Mouse (Mus musculus) liver, postnatal 0 days (tissue): ENCODE results near the gene Gm28576.
"Not testable (repeated sequence)": the region's sequence is repeated elsewhere in the genome, so short reads cannot be mapped to it uniquely, and the experiment has no call there.

Source experiments
- CTCF ChIP-seq: sonication (generic); IDR thresholded peaks from 2 replicates; pipeline ENCODE4 v1.5.1; 2016; ENCODE audit warnings: antibody characterized with exemption, low read depth
- EP300 ChIP-seq: IDR thresholded peaks from 2 replicates; pipeline ENCODE4 v1.6.1; 2016; ENCODE audit warnings: antibody characterized with exemption, low read depth, mild to moderate bottlenecking

- not testable (repeated sequence) for TF ChIP-seq EP300, CTCF
Measured at GRCm38 (mm10) chrY:7722641-7723040, at the start of gene Gm28576.
